Mouse (Mus musculus) ovary, adult 18-20 months (tissue): Measurements from ENCODE around the gene Ttc17.

Source experiments
- DNase-seq: peaks from one replicate; pipeline ENCODE4 v3.0.0; 2022; ENCODE audit warnings: low spot score, mixed read lengths

The Ttc17 gene

GRCm38 (mm10) chr2:94381057-94381647, 25.3 kb downstream of the Ttc17 start:
- DNase-seq: no peak

GRCm38 (mm10) chr2:94378678-94379077, 27.8 kb downstream of the Ttc17 start:
- DNase-seq: no peak

GRCm38 (mm10) chr2:94371093-94371492, 35.4 kb downstream of the Ttc17 start:
- DNase-seq: no peak

GRCm38 (mm10) chr2:94363821-94364220, 42.7 kb downstream of the Ttc17 start:
- no peak for DNase-seq

- no peak for DNase-seq
These were observed 46.0 kb downstream of the Ttc17 start for GRCm38 (mm10) chr2:94360398-94360973.

- DNase-seq: no peak
These were observed 58.3 kb downstream of the Ttc17 start for GRCm38 (mm10) chr2:94348165-94348591.

GRCm38 (mm10) chr2:94346746-94347145, 59.7 kb downstream of the Ttc17 start:
- no peak for DNase-seq

- DNase-seq: no peak
These were observed 61.9 kb downstream of the Ttc17 start for GRCm38 (mm10) chr2:94344624-94345023.

- no peak for DNase-seq
These were observed 62.9 kb downstream of the Ttc17 start for GRCm38 (mm10) chr2:94343290-94344285.

- no peak for DNase-seq
These were observed 65.7 kb downstream of the Ttc17 start for GRCm38 (mm10) chr2:94340769-94341168.

- no peak for DNase-seq
These were observed 67.0 kb downstream of the Ttc17 start for GRCm38 (mm10) chr2:94339495-94339894.

- no peak for DNase-seq
These were observed 70.2 kb downstream of the Ttc17 start for GRCm38 (mm10) chr2:94336336-94336735.

- DNase-seq: no peak
These were observed 71.8 kb downstream of the Ttc17 start for GRCm38 (mm10) chr2:94334742-94335046.

GRCm38 (mm10) chr2:94333841-94334741, 72.4 kb downstream of the Ttc17 start:
- peak; percentile 5 for DNase-seq

GRCm38 (mm10) chr2:94333086-94333485, 73.4 kb downstream of the Ttc17 start:
- DNase-seq: no peak

- DNase-seq: no peak
These were observed 77.2 kb downstream of the Ttc17 start for GRCm38 (mm10) chr2:94329336-94329735.

- no peak for DNase-seq
These were observed 78.7 kb downstream of the Ttc17 start for GRCm38 (mm10) chr2:94327836-94328235.

- DNase-seq: no peak
These were observed 86.7 kb downstream of the Ttc17 start for GRCm38 (mm10) chr2:94319780-94320179.

GRCm38 (mm10) chr2:94316526-94316925, 90.0 kb downstream of the Ttc17 start:
- no peak for DNase-seq

- no peak for DNase-seq
These were observed 102.5 kb downstream of the Ttc17 start for GRCm38 (mm10) chr2:94303984-94304383.

GRCm38 (mm10) chr2:94302393-94302792, 104.1 kb downstream of the Ttc17 start:
- DNase-seq: no peak

- DNase-seq: no peak
These were observed 104.7 kb downstream of the Ttc17 start for GRCm38 (mm10) chr2:94301749-94302148.
